Mouse (Mus musculus): Measurements from ENCODE around the gene Cda.
A peak's percentile ranks its signal among the peaks of the same experiment; 100 is the strongest.

Cda gene

DNA sequence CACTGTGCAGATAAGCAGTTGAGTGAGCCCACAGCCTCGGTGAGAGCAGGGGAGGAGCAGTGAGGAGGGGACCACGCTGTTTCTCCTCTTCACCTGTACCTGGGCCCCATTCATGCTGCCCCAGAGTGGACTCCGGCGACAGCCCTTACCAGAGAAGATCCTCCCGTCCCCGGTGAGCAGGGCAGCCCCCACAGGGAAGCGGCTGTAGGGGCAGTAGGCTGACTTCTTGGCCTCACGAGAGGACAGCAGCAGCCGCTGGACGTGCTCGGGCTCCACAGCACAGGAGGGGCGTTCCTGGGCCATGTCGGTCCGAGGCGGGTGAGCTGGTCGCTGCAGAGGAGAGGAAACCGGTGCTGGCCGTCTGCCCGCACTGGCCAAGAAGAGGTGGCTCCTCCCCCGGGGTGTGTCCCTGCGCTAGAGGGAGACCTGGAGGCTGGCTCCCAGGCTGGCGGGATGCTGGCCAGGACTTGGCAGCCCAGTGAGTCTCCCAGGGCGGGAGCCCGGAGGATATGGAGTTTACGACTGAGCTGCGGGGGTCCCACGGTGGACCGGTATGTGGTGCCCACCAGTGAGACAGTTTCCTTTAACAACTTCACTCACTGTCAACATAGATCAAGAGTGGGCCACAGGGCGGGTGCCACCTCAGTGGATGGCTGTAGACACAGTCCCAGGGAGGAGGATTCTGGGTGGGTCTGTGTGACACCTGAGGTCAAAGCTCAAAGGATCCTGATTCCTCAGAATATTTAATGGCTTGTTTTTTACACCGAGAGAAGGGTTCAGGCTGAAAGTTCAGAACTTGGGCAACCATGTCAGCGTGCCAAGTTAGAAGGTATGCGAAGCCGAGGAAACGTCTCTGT, at the start of gene Cda:
TSS of gene Cda (minus strand) at position 352 of the 857 bp plus-strand sequence.
- DNase-seq = peak; percentile 79

DNA sequence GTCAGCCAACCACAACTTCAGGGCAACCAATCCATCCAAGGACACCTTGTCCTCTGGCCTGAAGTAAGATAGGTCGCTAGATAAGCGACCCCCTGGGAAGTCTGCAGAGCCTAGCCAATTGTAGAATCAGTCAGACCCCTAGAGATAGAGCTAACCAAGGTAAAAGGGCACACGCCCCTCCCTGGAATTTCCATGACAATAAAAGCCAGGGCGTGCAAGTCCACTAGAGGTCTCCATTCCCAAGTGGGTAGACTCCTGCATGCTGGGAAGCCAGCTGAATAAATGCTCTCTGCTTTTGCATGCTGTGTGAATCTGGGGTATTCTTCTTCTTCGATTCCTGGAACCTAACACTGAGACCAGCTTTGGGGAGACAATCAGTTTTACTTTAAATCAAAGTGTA, 48.6 kb upstream of the Cda start:
- no peak for DNase-seq

DNA sequence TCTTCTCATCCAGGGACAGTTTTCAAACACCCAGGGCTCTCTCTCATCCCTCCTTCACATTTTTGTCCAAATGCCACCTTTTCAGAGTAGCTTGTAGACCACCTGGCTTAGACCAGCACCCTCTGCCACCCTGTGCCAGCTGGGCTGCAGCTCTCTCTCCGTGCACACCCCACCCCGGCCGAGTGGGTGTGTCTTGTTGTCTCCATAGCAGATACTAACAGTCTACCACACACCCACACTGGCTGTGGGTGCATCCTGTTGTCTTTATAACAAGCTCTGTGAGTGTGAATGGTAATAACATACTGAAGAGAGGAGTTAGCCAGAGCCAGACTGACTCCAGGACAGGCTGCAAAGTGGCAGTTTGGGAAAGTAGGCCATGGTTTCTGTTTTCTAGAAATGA, 48.2 kb upstream of the Cda start:
- DNase-seq = no peak

DNA sequence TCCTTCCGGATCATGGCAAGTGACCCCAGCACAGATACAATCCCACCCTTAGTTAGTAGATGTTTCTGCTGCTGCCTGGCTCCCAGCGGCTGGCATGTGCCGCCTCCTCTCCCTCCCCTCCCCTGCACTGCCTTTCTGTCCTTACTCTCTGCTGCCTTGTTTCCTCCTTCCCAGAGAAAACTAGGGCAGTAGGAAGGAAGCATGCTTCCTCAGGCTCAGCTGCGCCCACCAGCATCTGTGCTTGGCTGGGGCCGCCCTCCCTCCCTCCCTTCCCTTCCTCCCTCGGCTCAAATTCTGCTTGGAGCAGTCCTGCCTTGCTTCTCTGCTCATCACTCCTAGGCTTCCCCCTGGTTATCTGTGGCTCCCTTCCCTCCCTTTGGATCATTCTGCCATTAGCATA, 46.9 kb upstream of the Cda start:
- no peak for DNase-seq

DNA sequence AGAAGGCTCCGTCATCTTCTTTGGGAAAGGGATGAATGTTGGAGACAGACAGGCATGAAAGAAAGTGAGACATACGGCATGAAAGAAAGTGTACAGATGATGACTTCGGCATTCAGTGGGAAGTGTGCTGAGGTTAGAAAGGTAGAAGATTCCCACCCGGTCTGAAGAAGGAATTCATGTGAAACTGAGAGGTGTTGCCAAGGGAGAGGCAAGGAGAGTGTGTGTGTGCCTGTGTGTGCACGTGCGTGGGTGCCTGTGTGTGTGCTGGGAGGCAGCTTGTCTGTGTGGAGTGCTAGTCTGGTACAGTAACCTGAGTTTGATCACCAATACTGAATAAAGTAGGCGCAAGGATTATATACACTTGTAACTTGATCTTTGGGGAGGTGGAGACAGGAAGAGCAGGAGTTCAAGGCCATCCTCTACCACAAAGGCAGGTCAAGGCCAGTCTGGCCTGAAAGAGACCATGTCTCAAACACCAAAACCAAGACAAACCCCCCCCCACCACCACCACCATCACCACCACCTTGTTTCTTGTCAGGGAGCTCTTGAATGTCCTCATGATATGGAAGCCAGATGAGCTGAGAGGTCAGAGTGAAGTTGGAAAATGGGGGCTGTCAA, 43.8 kb upstream of the Cda start:
- no peak for DNase-seq

DNA sequence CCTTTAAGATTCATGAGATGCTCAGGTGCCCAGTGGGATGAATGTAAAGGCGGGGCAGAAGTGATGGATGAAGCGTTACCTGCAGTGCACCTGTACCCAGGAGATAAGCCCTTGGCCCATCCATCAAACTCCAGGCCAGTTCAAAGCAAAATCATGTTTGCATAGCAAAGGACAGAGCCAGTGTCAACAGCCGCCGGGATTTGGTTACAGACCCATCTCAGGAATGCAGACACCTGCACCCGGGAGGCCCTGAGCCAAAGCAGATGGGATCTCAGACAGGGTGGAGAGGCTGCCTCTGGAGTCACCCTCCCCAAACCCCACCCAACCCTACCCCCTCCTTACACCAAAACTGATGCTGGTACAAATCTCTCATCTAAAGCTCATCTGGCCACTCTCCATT, 43.2 kb upstream of the Cda start:
- DNase-seq = no peak

DNA sequence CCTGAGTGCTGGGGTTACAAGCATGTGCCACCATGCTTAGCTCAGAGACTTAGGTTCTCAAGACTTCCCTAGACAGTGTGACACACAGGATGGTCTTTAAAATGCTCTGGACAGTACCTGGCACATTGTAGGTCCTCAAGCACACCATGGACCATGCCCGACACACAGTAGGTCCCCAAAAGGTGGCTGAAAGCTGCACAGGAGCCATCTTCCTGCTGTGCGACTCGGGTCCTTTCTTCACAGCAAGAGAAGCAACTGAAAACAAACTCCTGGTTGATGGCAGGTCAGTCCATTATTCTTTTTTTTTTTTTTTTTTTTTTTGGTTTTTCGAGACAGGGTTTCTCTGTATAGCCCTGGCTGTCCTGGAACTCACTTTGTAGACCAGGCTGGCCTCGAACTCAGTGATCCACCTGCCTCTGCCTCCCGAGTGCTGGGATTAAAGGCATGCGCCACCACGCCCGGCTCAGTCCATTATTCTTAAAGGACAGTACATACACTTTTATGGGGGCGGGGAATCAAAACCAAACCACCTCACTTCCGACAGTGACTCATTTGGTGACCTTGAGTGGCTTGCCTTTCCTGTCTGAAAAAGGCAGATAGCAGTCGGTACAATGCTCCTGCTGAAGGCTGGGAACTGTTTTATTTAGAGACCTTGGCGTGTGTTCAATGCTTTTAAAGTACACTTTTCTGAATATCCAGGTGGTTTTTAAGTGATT, 39.8 kb upstream of the Cda start:
- no peak for DNase-seq

DNA sequence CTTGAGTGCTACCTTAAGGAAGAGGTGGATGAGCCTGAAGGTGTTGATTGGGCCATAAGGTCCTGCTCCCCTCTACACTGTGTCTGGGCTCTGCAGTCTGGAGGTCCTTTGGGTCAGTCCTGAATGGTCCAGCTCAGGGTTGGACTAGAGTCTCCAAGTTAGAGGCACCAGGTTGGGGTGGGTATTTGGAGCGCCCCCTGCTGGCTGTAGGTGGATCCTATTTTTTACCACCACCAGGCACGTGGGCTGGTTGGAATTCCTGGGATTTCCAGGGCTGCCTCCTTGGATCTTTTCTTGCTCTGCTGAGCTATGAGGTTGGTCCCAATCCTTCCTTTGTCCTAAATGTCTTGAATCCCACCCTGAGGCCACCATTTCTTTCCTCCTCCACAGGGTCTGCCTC, 37.0 kb upstream of the Cda start:
- DNase-seq = no peak

DNA sequence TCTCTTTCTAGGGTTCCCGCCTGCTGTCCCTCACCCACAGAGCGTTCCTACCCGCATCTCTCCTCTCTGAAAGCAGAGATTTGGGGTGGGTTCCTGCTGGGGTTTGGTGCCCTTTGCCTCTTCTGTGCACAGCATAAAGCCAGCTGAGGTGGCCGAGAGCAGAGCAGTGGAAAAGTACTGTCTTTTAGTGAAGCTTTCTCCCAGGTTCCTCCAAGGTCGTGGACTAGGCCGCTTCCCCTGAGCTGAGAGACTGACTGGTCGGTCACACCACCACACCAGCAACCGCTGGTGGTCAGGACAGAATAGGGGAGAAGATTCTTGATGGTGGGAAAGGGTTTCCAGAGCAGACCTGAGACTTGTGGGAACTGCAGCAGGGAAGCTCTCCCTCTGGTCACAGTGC, 28.9 kb upstream of the Cda start:
- DNase-seq = no peak

DNA sequence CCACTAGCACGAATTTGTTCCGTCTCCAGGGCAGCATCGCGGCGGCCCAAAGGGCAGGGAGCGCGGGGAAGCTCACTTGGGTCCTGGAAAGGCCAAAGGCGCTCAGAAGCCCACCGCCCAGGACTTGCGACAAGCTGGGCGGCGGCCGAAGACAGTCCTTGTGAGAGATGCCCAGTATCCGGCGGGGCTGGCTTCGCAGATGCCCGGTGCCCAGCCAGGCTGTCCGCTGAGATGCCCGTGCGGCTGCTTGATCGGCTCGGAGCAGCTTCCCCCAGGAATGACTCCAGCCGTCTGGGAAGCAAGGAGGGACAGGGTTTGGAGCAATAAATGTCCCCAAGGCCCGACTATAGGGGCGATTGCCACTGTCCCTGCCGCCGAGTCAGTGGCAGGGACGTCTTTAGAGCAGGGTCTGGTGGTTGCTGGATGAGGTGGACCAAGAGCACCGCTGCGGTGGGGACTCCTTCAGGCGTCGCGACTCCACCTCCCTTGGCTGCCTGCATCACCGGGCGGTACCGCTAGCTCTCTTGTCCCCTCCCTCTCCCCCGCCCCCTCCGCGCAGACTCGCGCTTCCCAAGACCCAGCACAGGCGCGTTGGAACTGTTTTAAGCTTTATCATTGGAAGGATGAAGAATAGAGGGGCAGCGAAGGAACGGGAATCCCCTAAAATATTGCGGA, 28.3 kb upstream of the Cda start, which contains the start of gene Fam43b:
TSS of gene Fam43b (minus strand) at position 558 of the 675 bp plus-strand sequence.
- no peak for DNase-seq

DNA sequence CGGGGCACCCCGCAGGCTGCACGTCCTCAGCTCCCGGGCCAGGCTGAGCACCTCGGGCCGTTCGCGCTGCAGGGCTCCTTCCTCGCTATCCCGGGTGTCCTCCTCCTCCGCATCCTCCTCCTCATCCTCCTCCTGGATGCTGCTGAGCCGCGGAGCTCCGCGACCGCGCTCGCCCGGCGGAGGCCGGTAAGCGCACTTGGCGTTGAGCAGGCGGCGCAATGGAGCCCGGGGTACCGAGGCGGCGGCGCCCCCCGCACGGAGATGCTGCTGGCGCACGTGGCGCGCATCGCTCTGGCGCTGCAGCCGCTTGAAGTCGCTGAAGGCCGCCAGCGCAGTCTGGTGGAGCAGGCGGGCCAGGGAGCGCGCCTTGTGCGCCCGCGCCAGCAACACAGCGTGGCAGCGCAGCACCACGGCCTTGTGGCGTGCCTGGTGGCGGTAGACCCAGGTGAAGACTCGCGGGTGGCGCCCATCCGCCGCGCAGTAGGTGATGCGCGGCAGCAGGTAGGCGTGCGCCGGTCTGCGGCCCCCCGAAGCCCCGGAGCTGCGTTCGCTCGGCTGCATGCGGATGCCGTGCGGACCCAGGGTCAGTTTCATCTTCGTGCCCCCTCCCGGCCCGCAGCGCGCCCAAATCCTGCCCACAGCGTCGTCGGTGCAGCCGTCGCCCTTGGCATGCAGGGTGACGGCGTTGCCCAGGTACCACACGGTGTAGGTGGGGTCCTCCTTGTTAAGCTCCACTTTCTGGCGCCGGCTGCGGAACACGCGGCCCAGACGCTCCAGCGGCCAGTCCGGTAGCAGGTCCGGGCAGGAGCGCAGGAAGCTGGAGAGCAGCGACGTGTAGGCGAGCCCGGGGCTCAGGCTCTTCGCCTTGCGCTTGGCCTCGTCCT, 27.5 kb upstream of the Cda start:
- DNase-seq = no peak

DNA sequence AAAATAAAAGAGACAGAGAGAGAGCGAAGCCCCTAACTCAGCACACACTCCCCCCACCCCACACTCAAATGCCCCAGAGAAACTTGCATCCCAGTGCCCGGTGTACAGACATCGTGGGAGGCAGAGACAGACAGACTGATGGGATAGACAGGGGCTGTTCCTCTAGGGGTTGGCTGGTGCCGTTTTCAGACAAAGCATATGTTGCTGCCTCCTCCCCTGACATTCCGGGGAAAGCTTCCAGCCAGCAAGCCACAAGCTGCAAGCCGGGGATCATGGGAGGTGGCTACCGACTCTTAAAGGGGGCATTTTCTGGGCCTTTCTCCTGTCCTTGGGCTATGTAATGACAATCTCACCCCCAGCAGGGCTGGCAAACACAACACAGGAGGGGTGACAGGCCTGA, 25.9 kb upstream of the Cda start:
- DNase-seq = no peak

DNA sequence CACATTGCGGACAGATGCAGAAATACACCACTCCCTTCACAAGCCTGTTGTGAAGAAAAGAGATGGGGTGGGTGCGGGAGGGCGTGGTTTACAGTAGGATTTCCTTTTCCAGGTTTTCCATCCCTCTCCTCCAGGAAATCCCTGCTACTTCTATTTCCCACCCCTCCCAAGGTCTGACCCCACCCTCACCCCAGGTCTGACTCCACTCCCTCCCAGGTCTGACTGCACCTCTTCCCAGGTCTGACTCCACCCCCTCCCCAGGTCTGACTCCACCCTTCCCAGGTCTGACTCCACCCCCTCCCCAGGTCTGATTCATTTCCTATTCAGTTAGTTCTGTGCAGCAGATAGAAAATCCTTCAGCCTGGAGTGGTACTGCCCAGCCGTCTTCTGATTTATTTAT, 16.0 kb upstream of the Cda start:
- no peak for DNase-seq

DNA sequence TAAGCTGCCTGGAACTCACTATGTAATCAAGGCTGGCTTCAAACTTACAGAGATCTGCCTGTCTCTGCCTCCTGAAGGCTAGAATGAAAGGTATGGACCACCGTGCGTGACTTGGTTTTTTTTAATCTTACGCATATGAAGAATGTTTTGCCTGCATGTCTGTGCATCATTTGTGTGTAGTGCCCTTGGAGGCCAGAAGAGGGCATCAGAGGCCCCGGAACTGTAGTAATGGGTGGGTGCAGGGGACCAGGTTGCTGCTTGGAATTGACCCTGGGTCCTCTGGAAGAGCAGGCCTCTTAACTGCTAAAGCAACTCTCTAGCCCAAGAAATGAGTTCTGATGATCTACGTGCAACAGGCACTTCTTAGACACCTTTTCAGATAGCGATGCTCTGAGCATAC, 14.7 kb upstream of the Cda start:
- no peak for DNase-seq

DNA sequence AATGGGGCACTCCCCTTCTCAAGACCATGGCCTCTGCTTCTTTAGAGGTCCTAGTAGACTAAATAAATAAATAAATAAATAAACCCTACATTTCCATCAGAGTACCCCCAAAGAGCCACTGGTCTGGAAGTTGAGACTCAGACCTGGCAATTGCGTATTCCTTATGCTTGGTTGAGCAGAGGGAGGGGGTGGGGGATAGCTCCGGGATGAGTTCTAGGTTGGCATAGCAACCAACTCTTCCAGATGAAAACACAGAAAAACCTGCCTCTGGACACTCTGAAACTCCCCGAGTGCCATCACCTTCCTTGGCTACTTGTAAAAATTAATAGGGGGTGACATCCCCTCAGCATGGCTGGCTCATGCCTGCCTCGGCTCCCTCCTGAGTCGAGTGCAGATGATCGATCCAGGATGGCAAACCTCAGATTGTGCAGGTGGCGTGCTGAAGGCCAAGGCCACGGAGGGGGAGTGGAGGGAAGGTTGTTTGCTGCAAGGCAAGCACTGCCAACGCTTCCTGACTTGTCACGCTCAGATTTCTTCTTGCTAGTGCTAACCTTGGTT, 12.4 kb upstream of the Cda start:
- no peak for DNase-seq

DNA sequence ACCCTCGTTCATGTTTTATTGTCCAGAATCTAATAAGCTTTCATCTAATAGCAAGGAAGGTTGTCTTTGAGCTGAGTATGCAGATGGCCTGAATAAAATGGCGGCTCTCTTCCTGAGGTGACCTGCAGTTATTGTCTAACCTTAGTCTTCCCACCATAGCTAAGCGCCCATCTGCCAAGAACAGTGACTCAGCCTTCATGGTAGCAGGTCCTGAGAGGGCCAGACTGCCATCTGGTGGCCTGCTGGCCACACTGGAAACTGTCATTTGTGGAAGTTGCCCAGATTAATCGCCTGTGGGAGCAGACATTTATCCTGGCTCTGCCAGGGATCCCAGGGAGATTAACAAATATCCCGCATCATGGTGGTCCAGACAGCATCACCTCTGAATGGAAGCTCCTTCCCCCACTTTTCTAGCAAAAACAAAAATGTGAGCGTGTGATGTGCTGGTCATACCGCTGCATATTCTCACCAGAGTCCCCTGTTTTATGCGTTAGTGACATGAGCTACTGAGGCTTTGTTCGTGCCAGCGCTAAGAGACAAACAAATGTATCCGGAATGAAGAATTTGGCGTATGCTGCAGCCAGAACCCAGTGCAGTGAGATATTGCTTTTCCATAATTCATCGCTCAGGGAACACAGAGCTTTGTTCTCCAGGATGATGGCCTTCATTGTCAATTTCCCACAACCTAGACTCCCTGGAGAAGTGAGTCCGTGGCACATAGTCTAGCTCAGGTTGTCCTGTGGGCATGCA, 11.5 kb upstream of the Cda start:
- peak; percentile 91 for DNase-seq

DNA sequence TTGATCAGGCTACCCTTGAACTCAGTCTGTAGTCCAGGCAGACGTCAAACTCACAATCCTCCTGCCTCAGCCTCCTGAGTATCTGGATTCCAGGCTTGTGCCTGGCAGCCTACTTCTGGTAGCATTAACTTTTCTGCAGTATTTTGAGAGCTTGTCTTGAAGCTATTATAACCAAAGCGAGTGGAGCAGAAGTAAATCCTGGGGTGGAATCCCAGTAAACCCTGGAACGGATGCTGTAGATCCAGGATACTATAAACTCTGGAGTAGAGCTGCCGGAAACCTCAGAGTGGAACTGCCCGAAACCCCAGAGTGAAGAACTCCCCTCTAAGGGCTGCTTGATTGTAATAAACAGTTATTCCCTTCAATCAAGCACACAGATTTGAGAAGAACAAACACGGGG, 9.7 kb upstream of the Cda start:
- DNase-seq = no peak

DNA sequence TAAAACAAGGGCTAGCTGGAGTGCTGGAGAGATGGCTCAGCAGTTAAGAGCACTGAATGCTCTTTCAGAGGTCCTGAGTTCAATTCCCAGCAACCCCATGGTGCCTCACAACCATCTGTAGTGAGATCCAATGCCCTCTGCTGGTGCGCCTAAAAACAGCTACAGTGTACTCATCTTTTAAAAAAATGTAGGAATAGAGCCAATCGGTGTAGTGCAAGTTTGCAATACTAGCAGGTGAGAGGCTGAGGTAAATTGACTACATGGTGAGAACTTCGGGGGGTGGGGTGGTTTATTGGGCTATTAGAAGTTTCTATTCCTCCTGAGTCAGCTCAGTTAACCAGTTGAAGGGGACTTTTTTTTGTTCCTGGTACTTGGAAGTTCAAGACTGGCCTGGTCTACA, 7.3 kb upstream of the Cda start:
- no peak for DNase-seq

DNA sequence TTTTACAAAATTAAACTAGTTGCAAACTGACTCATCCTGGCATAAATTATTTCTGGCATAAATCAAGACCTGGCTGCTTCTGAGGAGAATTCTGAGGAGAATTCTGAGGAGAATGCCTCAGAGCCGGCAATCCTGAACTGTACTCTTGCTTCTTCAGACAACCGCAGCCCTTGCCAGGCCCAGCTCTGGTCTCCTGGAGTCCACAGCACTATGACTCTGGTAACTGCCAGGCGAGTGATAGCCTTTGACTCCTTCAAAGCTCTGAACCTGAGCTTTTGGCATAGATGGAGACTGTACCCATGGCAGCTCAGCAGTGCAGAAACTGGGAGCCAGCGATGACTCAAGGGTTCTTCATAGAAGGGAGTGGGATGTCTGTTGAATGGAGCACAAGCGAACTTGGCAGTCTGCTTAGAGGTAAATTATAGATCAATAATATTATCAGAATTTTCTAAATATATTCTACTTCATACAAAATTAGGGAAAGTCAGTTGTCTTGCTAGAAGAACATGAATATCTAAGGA, 3.3 kb upstream of the Cda start:
- no peak for DNase-seq

DNA sequence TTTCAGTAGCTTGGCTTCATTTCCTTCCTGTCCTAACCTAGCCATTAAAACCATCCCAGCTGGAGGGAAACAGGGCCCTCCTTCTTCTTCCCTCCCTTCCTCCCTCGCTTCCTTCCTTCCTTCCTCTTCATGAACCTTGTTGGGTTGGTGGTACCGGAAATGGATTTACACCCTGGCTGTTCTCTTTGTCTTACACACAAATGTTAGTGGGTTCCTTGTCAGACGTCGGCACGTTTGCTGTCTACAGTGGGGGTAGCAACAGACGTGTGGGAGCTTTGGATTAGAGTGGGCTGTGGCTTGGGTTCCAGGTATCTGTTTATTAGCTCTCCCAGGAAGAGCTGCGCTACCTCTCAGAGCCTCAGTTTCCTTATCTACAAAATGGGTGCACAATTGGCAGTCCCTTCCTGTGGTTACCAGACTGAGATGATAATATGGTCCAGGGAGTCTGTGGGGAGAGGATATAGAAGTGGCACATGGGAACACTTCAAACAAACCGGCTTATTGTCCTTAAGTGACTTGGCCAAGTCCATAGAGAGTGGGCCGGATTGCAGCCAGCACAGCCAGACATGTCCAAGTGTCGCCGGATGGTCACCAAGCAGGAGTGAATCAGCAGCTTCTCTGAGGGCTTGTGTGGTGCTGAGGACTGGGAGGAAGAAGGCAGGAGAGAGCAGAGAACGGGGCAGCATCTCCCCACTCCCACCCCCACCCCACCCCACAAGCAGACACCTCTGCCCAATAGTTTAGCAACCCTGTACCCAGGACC, 887 bp upstream of the Cda start:
- no peak for DNase-seq
